Mouse (Mus musculus) erythroblast, embryonic 14.5 days (primary cell): ENCODE results near the gene Map2k6.

ENCODE experiments used
- GATA1 ChIP-seq: IDR thresholded peaks from 2 replicates; pipeline ENCODE4 v1.6.1; 2012; ENCODE audit warnings: low read length, inconsistent platforms, mixed read lengths
- TAL1 ChIP-seq: IDR thresholded peaks from 3 replicates; pipeline ENCODE4 v1.6.1; 2012; ENCODE audit warnings: low read length, inconsistent platforms, mixed read lengths

DNA sequence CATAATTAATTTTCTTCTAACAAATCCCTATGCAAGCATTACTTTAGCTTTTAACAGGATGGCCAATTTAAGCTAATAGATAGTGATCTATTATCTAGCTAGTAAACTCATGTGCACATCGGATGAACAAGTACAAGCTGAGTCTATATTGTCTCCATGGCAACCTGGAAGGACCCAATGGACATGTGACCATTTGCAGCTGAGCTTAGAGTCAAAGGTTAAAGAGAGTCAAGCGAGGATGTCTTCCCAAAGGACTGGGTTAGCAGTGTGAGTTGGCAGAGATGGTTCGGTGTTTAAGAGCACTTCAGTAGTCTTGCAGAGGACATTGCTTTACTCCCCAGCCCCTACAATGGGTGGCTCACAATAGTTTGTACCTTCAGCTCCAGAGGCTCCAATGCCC lies 6.2 kb upstream of the Map2k6 start:
- no peak for TF ChIP-seq TAL1
- TF ChIP-seq GATA1 = no peak
